Mouse (Mus musculus): ENCODE data around the gene Hoxc6. TPM values are rescaled to one million over a fixed set of nuclear protein-coding genes. Genes with fewer than 3 reads are reported as not detected.

Gene Hoxc6
- total and polyA plus RNA-seq, 3 experiments, result 12.0 to 37.1 (median 27.1) TPM

DNA sequence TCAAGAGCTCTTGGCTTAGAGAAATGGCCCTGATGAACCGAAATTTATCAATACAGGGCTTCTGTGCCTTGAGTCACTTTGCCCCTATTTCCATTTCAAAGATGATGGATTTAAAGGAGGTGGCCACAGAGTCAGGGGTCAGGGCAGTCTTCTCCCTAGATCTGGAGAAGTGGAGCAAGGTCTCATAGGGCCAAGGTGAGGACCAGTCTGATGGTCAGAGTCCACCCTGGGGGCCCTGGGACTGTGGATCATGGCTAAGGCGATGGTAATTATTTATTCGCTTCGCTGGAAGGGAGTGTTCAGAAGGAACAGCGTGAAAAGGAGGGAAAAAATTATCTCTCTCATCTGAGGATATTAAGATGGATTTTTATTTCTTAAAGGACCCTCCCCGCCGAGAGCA lies 23.0 kb upstream of the Hoxc6 start:
- DNase-seq (ENCODE audit: low spot score), result no peak
- no peak for ATAC-seq (ENCODE audit: extremely low read depth, insufficient number of reproducible peaks, low FRiP score, poor library complexity, severe bottlenecking)
- Histone ChIP-seq H3K27me3 (ENCODE audit: insufficient read depth, low read length) (peaks cover 59% of the 10 kb centered on the region), H3K9me3 (replicated peaks) (no peaks in the 10 kb centered on the region), H3K4me1 (ENCODE audit: insufficient read depth, low read depth, low read length) (peaks cover 65% of the 10 kb centered on the region), H3K4me3 (ENCODE audit: low read depth, low read length) (no peak overlapping the region), H3K36me3 (replicated peaks) (no peaks in the 10 kb centered on the region)
- TF ChIP-seq POLR2AphosphoS5 (IDR thresholded peaks at IDR 0.05; ENCODE audit: insufficient replicate concordance, low read depth, low read length) (no peak), CTCF (IDR thresholded peaks at IDR 0.05; ENCODE audit: low read depth, low read length) (no peak), TAL1 (conservative IDR thresholded peaks at IDR 0.05; ENCODE audit: low read depth, low read length) (no peak), GATA2 (IDR thresholded peaks at IDR 0.05; ENCODE audit: borderline replicate concordance, low read depth, low read length) (no peak), GATA1 (IDR thresholded peaks at IDR 0.05; ENCODE audit: borderline replicate concordance, low read length) (no peak)

- peak overlapping the region; percentile 73 for H3K4me3 ChIP-seq (ENCODE audit: low read depth, low read length)
Observed at GRCm38 (mm10) chr15:102975688-102976111, 22.4 kb upstream of the Hoxc6 start.

DNA sequence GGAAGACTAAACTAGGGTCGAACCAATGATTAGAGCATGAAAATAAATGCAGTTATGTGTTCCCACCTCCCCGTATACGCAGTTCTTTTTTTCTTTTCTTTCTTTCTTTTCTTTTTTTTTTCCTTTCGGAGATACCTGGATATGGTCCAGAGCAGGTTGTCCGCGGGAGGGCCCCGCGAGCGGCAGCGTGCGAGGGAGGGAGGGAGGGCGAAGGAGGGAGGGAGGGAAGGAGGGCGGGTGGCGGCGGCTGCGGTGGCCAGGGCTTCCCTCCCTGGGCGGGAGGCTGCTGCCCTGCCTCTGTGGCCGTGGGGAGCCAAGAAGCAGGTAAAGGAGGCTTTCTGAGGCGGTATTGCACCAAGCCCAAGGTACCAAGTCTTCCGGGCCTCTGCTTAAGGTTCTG lies 21.9 kb upstream of the Hoxc6 start, which contains the start of gene Hoxc9:
Gene Hoxc9, plus strand, starts transcription at position 269 of the 400 bp plus-strand sequence.
- Histone ChIP-seq H3K27me3 (ENCODE audit: insufficient read depth, low read length) (peaks cover 49% of the 10 kb centered on the region), H3K4me1 (ENCODE audit: insufficient read depth, low read depth, low read length) (peaks cover 69% of the 10 kb centered on the region), H3K36me3 (replicated peaks) (no peaks in the 10 kb centered on the region), H3K4me3 (ENCODE audit: low read depth, low read length) (peak within 1 kb of the TSS; percentile 73), H3K9me3 (replicated peaks) (no peaks in the 10 kb centered on the region)
- DNase-seq (ENCODE audit: low spot score) (peak; percentile 47), ATAC-seq (ENCODE audit: extremely low read depth, insufficient number of reproducible peaks, low FRiP score, poor library complexity, severe bottlenecking) (no peak)
- TF ChIP-seq POLR2AphosphoS5 (IDR thresholded peaks at IDR 0.05; ENCODE audit: insufficient replicate concordance, low read depth, low read length) (no peak), TAL1 (conservative IDR thresholded peaks at IDR 0.05; ENCODE audit: low read depth, low read length) (no peak), GATA2 (IDR thresholded peaks at IDR 0.05; ENCODE audit: borderline replicate concordance, low read depth, low read length) (no peak), GATA1 (IDR thresholded peaks at IDR 0.05; ENCODE audit: borderline replicate concordance, low read length) (no peak), CTCF (IDR thresholded peaks at IDR 0.05; ENCODE audit: low read depth, low read length) (no peak)

More at GRCm38 (mm10) chr15:102975688-102976111, 22.4 kb upstream of the Hoxc6 start:
- H3K9me3 ChIP-seq (replicated peaks), result no peaks in the 10 kb centered on the region
- TF ChIP-seq CTCF (IDR thresholded peaks at IDR 0.05; ENCODE audit: low read depth, low read length) (no peak), GATA1 (IDR thresholded peaks at IDR 0.05; ENCODE audit: borderline replicate concordance, low read length) (no peak), TAL1 (conservative IDR thresholded peaks at IDR 0.05; ENCODE audit: low read depth, low read length) (no peak), GATA2 (IDR thresholded peaks at IDR 0.05; ENCODE audit: borderline replicate concordance, low read depth, low read length) (no peak)
- H3K4me1 ChIP-seq (ENCODE audit: insufficient read depth, low read depth, low read length), result peaks cover 69% of the 10 kb centered on the region
- peaks cover 54% of the 10 kb centered on the region for H3K27me3 ChIP-seq (ENCODE audit: insufficient read depth, low read length)
- H3K36me3 ChIP-seq (replicated peaks), result no peaks in the 10 kb centered on the region
- no peak for DNase-seq (ENCODE audit: low spot score)
- ATAC-seq (ENCODE audit: extremely low read depth, insufficient number of reproducible peaks, low FRiP score, poor library complexity, severe bottlenecking), result no peak

DNA sequence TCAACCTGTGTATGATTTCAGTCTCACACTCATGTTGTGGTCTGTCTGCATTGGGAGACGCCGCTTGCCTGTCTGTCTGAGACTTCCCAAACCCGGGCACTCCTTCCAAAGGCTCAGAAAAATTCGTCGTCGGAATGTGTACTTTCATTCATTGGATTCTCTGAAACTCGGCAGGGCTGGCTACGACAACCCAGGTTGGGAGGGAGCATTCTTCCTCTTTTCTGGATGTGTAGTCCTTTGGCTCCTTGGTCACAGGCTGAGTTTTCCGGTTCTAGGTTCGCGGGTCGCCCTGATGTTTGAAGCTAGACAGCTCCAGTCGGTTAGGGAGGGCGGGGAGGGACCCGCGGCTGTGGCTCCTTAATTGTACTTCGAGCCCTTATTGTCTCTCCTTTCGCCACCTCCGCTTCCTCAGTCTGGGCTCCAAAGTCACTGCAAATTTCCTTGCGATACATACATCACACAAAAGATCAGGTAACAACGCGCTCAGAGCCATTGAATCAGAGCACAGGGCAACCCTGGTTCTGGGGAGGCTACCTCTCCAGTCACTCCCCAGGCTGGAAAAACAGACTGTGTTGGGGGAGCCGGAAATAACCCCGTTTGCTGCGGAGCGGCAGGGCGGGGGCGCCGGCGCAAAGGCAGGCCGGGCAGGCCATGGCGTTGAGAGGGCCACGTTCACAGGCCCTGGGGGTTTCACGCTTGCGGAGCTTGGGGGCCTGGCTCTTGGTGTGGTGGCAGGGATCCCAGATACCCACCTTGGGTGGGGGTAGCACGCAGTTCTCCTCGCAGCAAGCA lies 21.2 kb upstream of the Hoxc6 start:
- Histone ChIP-seq H3K36me3 (replicated peaks) (no peaks in the 10 kb centered on the region), H3K4me1 (ENCODE audit: insufficient read depth, low read depth, low read length) (peaks cover 71% of the 10 kb centered on the region), H3K27me3 (ENCODE audit: insufficient read depth, low read length) (peaks cover 45% of the 10 kb centered on the region), H3K4me3 (ENCODE audit: low read depth, low read length) (peak overlapping the region; percentile 73), H3K9me3 (replicated peaks) (no peaks in the 10 kb centered on the region)
- ATAC-seq (ENCODE audit: extremely low read depth, insufficient number of reproducible peaks, low FRiP score, poor library complexity, severe bottlenecking) (no peak), DNase-seq (ENCODE audit: low spot score) (peak; percentile 73)
- no peak for TF ChIP-seq CTCF (IDR thresholded peaks at IDR 0.05; ENCODE audit: low read depth, low read length)
- no peak for TF ChIP-seq GATA1 (IDR thresholded peaks at IDR 0.05; ENCODE audit: borderline replicate concordance, low read length)
- TF ChIP-seq TAL1 (conservative IDR thresholded peaks at IDR 0.05; ENCODE audit: low read depth, low read length), result no peak
- no peak for TF ChIP-seq POLR2AphosphoS5 (IDR thresholded peaks at IDR 0.05; ENCODE audit: insufficient replicate concordance, low read depth, low read length)
- TF ChIP-seq GATA2 (IDR thresholded peaks at IDR 0.05; ENCODE audit: borderline replicate concordance, low read depth, low read length), result no peak

DNA sequence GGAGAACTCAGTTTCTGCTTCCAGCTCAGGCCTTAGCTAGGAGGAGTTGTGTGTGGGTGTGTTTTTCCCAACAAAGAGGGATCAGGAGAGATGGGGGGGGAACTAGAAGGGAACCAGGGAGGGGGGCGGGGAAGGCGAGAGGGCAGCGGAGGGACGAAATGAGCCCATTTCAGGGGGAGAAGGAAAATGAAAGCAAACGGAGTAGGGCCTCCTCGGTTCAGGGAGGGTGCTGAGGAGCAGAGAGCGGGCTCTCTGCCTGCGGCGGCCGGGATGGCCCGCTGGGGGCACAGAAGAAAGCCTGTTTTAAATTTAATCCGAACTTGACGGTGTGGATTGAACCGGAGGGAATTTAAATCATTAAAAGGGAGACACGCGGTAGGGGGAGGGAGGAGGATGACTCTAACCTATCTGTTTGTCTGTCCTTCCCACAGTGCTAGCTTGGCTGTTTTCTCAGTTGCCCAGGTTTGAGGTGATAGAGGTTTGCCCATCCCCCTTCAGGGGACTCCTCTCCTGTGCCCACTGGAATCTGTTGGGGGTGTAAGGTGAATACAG lies 20.6 kb upstream of the Hoxc6 start:
- no peak for TF ChIP-seq CTCF (IDR thresholded peaks at IDR 0.05; ENCODE audit: low read depth, low read length)
- no peaks in the 10 kb centered on the region for H3K9me3 ChIP-seq (replicated peaks)
- no peaks in the 10 kb centered on the region for H3K36me3 ChIP-seq (replicated peaks)
- peaks cover 72% of the 10 kb centered on the region for H3K4me1 ChIP-seq (ENCODE audit: insufficient read depth, low read depth, low read length)
- ATAC-seq (ENCODE audit: extremely low read depth, insufficient number of reproducible peaks, low FRiP score, poor library complexity, severe bottlenecking) (no peak), DNase-seq (ENCODE audit: low spot score) (peak; percentile 55)
- H3K4me3 ChIP-seq (ENCODE audit: low read depth, low read length), result peak overlapping the region; percentile 73
- peaks cover 44% of the 10 kb centered on the region for H3K27me3 ChIP-seq (ENCODE audit: insufficient read depth, low read length)

DNA sequence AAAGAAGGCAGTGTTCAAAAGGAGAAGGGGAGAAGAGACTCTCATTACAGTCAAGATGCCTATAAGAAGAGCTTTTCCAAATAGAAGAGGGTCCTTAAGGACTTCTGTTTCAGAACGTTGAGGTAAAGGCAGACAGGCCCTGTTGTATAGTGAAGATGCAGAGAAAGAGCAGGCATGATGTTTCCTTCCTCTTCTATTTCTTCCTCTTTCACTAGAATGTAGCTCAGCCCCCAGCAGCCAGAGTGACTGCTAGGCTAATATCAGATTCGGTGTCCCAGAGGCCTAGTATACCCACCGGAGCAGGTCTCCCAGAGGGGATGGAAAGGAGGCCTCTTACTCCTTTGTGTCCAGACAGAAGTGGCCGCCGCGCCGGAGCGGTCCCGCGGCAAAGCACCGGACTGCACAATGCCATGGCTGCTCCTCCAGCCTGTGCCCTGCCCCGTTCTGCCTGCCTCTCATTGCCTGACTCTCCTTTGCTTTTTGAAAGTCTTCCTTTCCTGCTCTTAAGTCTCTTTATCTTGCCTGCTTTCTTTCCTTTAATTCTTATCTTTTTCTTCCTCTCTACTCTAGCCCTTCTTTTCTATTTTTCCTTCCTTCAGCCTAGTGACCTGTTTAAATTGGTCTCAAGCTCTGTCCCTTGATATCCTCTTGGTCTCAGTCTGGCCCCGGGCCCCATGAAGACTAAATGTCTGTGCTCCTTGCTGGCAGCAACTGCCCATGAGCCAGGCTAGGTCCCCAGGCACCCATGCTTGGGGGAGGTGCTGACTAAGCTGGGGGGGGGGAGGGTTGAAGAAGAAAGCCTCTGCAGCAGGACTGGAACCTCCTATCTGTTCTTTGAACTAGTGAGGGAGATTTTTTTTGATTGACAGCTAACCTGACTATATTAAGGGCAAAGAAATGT lies 19.2 kb upstream of the Hoxc6 start:
- Histone ChIP-seq H3K9me3 (replicated peaks) (no peaks in the 10 kb centered on the region), H3K4me3 (ENCODE audit: low read depth, low read length) (peak overlapping the region; percentile 67; the same call in 1 of the 2 replicates), H3K27me3 (ENCODE audit: insufficient read depth, low read length) (peaks cover 42% of the 10 kb centered on the region), H3K4me1 (ENCODE audit: insufficient read depth, low read depth, low read length) (peaks cover 76% of the 10 kb centered on the region), H3K36me3 (replicated peaks) (peaks cover 2% of the 10 kb centered on the region)
- ATAC-seq (ENCODE audit: extremely low read depth, insufficient number of reproducible peaks, low FRiP score, poor library complexity, severe bottlenecking), result no peak
- no peak for TF ChIP-seq GATA2 (IDR thresholded peaks at IDR 0.05; ENCODE audit: borderline replicate concordance, low read depth, low read length)
- no peak for TF ChIP-seq CTCF (IDR thresholded peaks at IDR 0.05; ENCODE audit: low read depth, low read length)
- TF ChIP-seq POLR2AphosphoS5 (IDR thresholded peaks at IDR 0.05; ENCODE audit: insufficient replicate concordance, low read depth, low read length), result no peak
- no peak for TF ChIP-seq GATA1 (IDR thresholded peaks at IDR 0.05; ENCODE audit: borderline replicate concordance, low read length)
- TF ChIP-seq TAL1 (conservative IDR thresholded peaks at IDR 0.05; ENCODE audit: low read depth, low read length), result no peak
- no peak for DNase-seq (ENCODE audit: low spot score)
